Mouse (Mus musculus): Measurements from ENCODE around the gene Dpysl4. TPM values are rescaled to one million over a fixed set of nuclear protein-coding genes. Genes with fewer than 3 reads are reported as not detected.

Gene Dpysl4
- polyA plus RNA-seq (2017; shearing (Covaris generic)): not detected

GRCm38 (mm10) chr7:139085629-139086194 lies at the start of gene Dpysl4:
Dpysl4 (plus strand) TSS chr7:139086001.

Other genes with a start within 250 kb of the Dpysl4 start
- gene Ppp2r2d, start 239.9 kb upstream of the Dpysl4 start, polyA plus RNA-seq (2017; shearing (Covaris generic)): 10 to 100 TPM; 42.2 to 48.7 TPM
- gene Mapk1ip1, start 239.7 kb upstream of the Dpysl4 start, polyA plus RNA-seq (2017; shearing (Covaris generic)): 10 to 100 TPM; 12.4 to 18.7 TPM
- gene Bnip3, start 176.5 kb upstream of the Dpysl4 start, polyA plus RNA-seq (2017; shearing (Covaris generic)): 10 to 100 TPM; 12.8 to 14.6 TPM
- gene Jakmip3, start 145.3 kb upstream of the Dpysl4 start, polyA plus RNA-seq (2017; shearing (Covaris generic)): not detected
- 1 to 10 TPM in 1 of 2 experiments, under 1 TPM in 1; 0.81 to 1.4 TPM for gene Lrrc27, start 127.0 kb downstream of the Dpysl4 start, polyA plus RNA-seq (2017; shearing (Covaris generic))
- gene Stk32c, start 127.3 kb downstream of the Dpysl4 start, polyA plus RNA-seq (2017; shearing (Covaris generic)): 1 to 10 TPM; 2.2 to 5.1 TPM
- gene Pwwp2b, start 162.5 kb downstream of the Dpysl4 start, polyA plus RNA-seq (2017; shearing (Covaris generic)): 1 to 10 TPM; 3.4 to 3.5 TPM

All from activated CD4-positive, CD25-positive, alpha-beta regulatory T cell (primary cell).